Mouse (Mus musculus): Measurements from ENCODE around the gene Map3k5. TPM values are rescaled to one million over a fixed set of nuclear protein-coding genes. Genes with fewer than 3 reads are reported as not detected.

The Map3k5 gene
- total RNA-seq, 2 experiments from 2014 or later: 25.6 to 28.2 TPM

- DNase-seq: no peak
Observed at GRCm38 (mm10) chr10:20190139-20190747, 256.0 kb downstream of the Map3k5 start.

Other genes with a start within 250 kb of the Map3k5 start
- gene Il20ra, start 221.9 kb upstream of the Map3k5 start, total RNA-seq (2021): 1 to 10 TPM; 2.3 to 3.0 TPM
- gene Slc35d3, start 83.0 kb upstream of the Map3k5 start, total RNA-seq (2021): 1 to 10 TPM; 9.0 to 9.3 TPM
- 10 to 100 TPM; 42.7 to 68.8 TPM for gene Pex7, start 26.8 kb upstream of the Map3k5 start, total RNA-seq (2021)
- 10 to 100 TPM; 15.1 to 17.9 TPM for gene Map7, start 214.0 kb downstream of the Map3k5 start, total RNA-seq (2021)